Mouse (Mus musculus) liver, embryonic 11.5 days (tissue): ENCODE results near the gene Slc16a11. TPM values are rescaled to one million over a fixed set of nuclear protein-coding genes. Genes with fewer than 3 reads are reported as not detected.

ENCODE experiments used
- ATAC-seq: fragments of 200-750 bp; cut with Nextera tagmentation; replicated peaks from 2 replicates; pipeline ENCODE4 v1.8.0; 2017; ENCODE audit warnings: moderate number of reproducible peaks, mild to moderate bottlenecking, moderate TSS enrichment, moderate library complexity; ENCODE audit not compliant: low FRiP score
- DNase-seq: peaks from one replicate; pipeline ENCODE4 v3.0.0-alpha.2; 2017; ENCODE audit warnings: low spot score
- H3K27ac ChIP-seq: fragments of 300-500 bp; sonication (generic); 2 replicates; pipeline ENCODE4 v1.5.1; 2014; ENCODE audit warnings: mild to moderate bottlenecking, low read depth, low read length, control low read depth
- H3K27me3 ChIP-seq: fragments of 300-500 bp; sonication (generic); replicated peaks from 2 replicates; pipeline ENCODE4 v1.6.1; 2014; ENCODE audit warnings: low read length, mixed read lengths; ENCODE audit not compliant: control insufficient read depth, insufficient read depth
- H3K36me3 ChIP-seq: fragments of 300-500 bp; sonication (generic); 2 replicates; pipeline ENCODE4 v1.6.1; 2014; ENCODE audit warnings: mild to moderate bottlenecking, low read length, moderate library complexity, mixed read lengths; ENCODE audit not compliant: control insufficient read depth, insufficient read depth
- H3K4me1 ChIP-seq: fragments of 300-500 bp; sonication (generic); replicated peaks from 2 replicates; pipeline ENCODE4 v1.6.1; 2014; ENCODE audit warnings: low read length, mixed read lengths; ENCODE audit not compliant: control insufficient read depth, insufficient read depth
- H3K4me2 ChIP-seq: fragments of 300-500 bp; sonication (generic); 2 replicates; pipeline ENCODE4 v1.6.1; 2014; ENCODE audit warnings: mild to moderate bottlenecking, control low read depth, moderate library complexity
- H3K4me3 ChIP-seq: fragments of 300-500 bp; sonication (generic); 2 replicates; pipeline ENCODE4 v1.5.1; 2014; ENCODE audit warnings: low read depth, low read length, control low read depth
- H3K9ac ChIP-seq: fragments of 300-500 bp; sonication (generic); 2 replicates; pipeline ENCODE4 v1.6.1; 2014; ENCODE audit warnings: low read depth, low read length, control low read depth
- H3K9me3 ChIP-seq: fragments of 300-500 bp; sonication (generic); 2 replicates; pipeline ENCODE4 v1.6.1; 2016; ENCODE audit warnings: low read length, inconsistent platforms, mixed read lengths; ENCODE audit not compliant: control insufficient read depth
- WGBS: fragments of 180-500 bp; shearing (Covaris S2); extraction: QIAGEN DNeasy Blood & Tissue Kit; methylation state at CpG from one replicate; pipeline ENCODE4 v1.1.7; 2014; 5-methylcytosine and 5-hydroxymethylcytosine counted together
- polyA plus RNA-seq: library from polyadenylated mRNA; unstranded; fragments of >200 nt; fragmentation: Nextera tagmentation; extraction: Ambion mirVana; gene quantifications from 2 replicates; pipeline ENCODE4 v1.2.1, GENCODE M21; 2014

Slc16a11 gene
- polyA plus RNA-seq, 1 experiment from 2014 or later: 0.75 TPM

DNA sequence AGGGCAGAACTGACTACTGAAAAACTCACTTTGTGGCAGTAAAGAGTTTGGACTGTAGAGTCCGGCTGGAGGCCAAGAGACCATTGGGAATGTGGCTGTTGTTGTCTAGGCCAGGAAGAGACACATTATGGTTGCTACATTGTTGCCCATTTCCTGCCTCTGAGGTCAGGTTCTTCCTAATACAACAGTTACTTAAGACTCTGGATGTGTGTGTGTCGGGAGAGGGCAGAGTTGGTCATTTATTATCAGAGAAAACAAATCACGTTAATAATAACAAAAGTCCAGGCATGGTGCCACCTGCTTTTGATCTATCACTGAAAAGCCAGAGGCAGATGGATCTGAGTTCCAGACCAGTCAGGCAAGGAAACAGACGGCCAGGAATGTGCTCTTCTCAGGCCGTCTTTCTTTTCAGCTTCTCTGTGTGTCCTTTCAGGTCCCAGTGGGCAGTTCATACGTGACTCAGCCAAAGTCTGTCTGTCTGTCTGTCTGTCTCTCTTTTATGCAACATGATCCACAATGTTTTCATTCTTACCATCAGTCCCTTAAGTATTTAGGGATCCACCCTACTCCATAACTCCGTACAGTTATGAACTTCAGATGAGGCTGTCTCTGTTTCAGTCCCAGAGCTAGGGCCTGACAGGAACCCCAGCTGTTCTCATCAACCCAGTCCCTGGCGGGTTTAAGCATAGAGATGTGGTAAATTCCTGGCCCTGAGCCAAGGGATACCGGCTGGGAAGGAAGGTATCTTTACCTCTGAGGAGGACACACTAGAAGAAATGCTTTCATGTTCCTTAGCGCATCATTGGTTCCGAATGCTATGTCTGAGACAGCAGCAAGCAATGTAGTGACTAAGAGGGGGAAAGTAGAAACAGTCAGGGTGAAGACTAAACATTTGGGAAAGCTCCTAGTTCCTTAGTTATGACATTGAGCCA is 18.9 kb upstream of the Slc16a11 start:
- Histone ChIP-seq H3K4me2 (no peak overlapping the region), H3K9ac (no peak overlapping the region), H3K4me3 (no peak overlapping the region), H3K27me3 (no peaks in the 10 kb centered on the region), H3K9me3 (no peaks in the 10 kb centered on the region), H3K27ac (no peak overlapping the region), H3K36me3 (no peaks in the 10 kb centered on the region), H3K4me1 (no peaks in the 10 kb centered on the region)
- ATAC-seq (no peak), DNase-seq (no peak)
- WGBS: 65% methylated on average over 11 of the region's 11 CpGs

DNA sequence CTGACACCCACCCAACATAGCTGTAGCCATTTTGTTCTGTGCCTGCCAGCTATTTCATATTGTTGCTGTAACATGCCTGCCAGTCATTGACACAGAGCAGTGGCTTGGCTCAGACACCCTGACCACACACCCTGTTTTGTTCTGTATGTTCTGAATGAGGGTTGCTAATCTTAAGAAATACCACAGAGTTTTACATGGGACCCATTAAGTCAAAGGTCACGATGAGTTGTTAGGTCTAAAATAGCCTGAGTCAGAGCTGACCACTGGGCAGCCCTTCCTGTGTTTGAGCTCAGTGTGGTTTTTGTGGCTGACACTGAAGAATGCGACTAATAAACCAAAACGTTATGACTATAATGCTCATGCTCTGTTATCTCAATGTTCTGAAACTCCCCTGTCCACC is 14.2 kb upstream of the Slc16a11 start:
- H3K27ac ChIP-seq: no peak overlapping the region
- no peak overlapping the region for H3K4me3 ChIP-seq
- no peaks in the 10 kb centered on the region for H3K4me1 ChIP-seq
- no peak overlapping the region for H3K9ac ChIP-seq
- 44% methylated on average over 3 of the region's 3 CpGs for WGBS
- H3K27me3 ChIP-seq: no peaks in the 10 kb centered on the region; the same call in 1 of the 2 replicates
- DNase-seq (no peak), ATAC-seq (no peak)
- H3K9me3 ChIP-seq: no peaks in the 10 kb centered on the region
- H3K4me2 ChIP-seq: no peak overlapping the region
- H3K36me3 ChIP-seq: no peaks in the 10 kb centered on the region

DNA sequence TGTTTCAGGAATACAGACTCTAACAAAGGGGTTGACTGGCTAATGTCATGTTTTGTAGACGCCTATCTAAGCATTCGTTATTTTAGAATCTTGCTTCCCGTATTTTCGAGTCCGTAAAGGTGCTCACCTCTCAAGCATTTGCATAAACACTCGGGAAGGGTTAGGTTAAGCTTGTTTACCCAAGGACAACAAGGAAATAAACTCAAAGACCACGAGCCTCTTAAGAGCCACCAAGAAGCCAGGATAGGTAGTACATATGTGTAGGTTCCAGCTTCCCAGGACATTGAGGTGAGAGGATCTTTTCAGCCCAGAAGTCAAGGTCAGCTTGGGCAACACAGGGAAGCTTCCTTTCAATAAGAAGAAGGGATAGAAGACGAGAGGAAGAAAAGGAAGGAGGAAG is 13.4 kb upstream of the Slc16a11 start:
- H3K4me3 ChIP-seq: no peak overlapping the region
- no peak overlapping the region for H3K9ac ChIP-seq
- no peaks in the 10 kb centered on the region; the same call in 1 of the 2 replicates for H3K27me3 ChIP-seq
- WGBS: 74% methylated on average over 8 of the region's 8 CpGs
- H3K4me1 ChIP-seq: no peaks in the 10 kb centered on the region
- H3K4me2 ChIP-seq: no peak overlapping the region
- DNase-seq: no peak
- H3K36me3 ChIP-seq: no peaks in the 10 kb centered on the region
- H3K27ac ChIP-seq: no peak overlapping the region
- H3K9me3 ChIP-seq: no peaks in the 10 kb centered on the region
- ATAC-seq: no peak

DNA sequence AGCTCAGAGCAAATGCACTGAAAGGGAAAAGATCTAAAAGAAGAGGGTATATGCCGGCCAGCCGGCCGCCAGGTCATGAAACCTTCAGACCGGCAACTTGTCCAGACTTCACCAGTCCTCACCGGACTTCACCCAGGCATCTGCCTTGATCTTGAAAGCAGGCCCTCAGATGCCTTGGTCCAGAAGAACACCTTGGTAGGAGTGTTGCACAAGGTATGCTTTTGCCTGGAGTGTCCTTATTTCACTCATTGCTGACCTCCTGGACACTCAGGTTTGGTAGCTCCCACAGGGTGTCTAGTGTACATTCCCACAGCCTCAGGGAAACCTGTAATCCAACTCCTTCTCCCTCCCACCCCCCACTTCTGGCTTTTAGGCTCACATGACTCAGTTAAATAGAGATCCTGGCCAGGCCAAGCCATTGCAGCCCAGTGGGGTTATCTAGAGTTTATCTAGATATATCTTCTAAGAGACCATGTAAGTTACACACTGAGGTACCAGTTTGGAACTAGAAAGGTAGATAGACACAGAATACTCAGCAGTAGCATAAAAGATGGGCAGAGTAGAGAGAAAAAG is 12.4 kb upstream of the Slc16a11 start:
- DNase-seq: no peak
- Histone ChIP-seq H3K4me1 (no peaks in the 10 kb centered on the region), H3K9me3 (no peaks in the 10 kb centered on the region), H3K4me2 (no peak overlapping the region), H3K27me3 (no peaks in the 10 kb centered on the region; the same call in 1 of the 2 replicates), H3K36me3 (no peaks in the 10 kb centered on the region), H3K27ac (no peak overlapping the region), H3K9ac (no peak overlapping the region), H3K4me3 (no peak overlapping the region)
- ATAC-seq: no peak
- WGBS: 80% methylated on average over 5 of the region's 5 CpGs

DNA sequence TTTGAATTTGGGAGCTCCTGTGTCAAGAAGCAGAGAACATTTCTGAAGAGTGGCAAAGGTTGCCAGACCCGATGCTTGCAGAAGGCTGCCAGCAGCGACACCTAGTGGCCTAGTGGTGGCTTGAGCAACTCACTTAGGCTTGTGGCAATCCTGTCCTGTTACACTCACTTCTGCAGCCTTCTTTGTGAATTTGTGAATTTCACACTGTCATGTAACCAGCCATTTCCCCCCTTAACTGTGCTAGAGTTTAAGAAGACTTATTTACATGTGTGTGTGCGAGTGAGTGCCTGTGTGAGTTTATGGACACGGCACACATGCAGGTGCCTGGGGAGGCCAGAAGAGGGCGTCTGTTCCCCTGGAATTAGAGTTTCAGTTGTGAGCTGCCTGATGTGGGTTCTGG is 10.9 kb upstream of the Slc16a11 start:
- H3K4me1 ChIP-seq: no peaks in the 10 kb centered on the region
- H3K27ac ChIP-seq: no peak overlapping the region
- H3K4me3 ChIP-seq: no peak overlapping the region
- DNase-seq: peak; percentile 68
- no peak overlapping the region for H3K9ac ChIP-seq
- H3K27me3 ChIP-seq: peaks cover 2% of the 10 kb centered on the region; the same call in 1 of the 2 replicates
- WGBS: 37% methylated on average over 5 of the region's 5 CpGs
- H3K9me3 ChIP-seq: no peaks in the 10 kb centered on the region
- H3K4me2 ChIP-seq: no peak overlapping the region
- H3K36me3 ChIP-seq: no peaks in the 10 kb centered on the region
- ATAC-seq: no peak

DNA sequence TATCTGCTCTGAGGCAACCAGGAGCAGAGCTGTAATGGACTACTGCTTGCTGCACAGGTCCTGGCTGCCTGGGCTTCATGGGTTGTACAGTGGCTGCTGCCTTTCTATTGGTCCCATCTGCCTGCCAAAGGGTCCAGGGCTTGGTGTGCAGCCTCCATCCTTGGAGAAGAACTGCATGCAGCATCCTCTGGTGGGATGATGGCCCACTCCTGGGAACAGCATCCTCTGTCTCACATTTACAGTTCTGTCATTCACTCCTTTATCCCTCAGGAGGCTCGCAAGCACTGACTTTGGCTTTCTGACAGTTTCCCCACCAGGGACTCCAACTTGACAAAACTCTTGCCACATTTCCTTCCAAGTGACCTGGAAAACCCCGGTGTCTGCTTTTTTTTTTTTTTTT is 5.8 kb upstream of the Slc16a11 start:
- DNase-seq (no peak), ATAC-seq (no peak)
- Histone ChIP-seq H3K27ac (no peak overlapping the region), H3K27me3 (peaks cover 2% of the 10 kb centered on the region; the same call in 1 of the 2 replicates), H3K9me3 (no peaks in the 10 kb centered on the region), H3K36me3 (no peaks in the 10 kb centered on the region), H3K4me1 (no peaks in the 10 kb centered on the region), H3K9ac (no peak overlapping the region), H3K4me2 (no peak overlapping the region), H3K4me3 (no peak overlapping the region)
- WGBS: 75% methylated on average over 2 of the region's 2 CpGs

DNA sequence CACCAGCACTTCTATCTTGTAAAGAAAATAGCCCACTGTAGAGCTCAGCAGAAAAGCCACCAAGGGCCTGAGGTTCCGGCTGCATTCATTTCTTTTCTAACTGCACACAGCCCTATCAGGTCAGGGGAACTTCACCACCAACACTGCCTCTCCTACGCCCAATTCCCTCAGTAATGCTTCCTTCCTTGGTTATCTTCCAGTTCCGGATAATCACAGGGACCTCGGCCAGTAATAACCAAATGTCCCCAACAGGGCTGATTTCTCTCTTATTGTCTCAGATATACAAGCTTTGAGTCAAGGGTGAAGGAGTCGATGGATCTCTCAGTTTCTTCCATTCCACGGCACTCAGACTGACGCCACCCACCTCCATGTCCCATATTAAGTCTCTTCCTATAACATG is 5.3 kb upstream of the Slc16a11 start:
- Histone ChIP-seq H3K4me1 (no peaks in the 10 kb centered on the region), H3K4me2 (no peak overlapping the region), H3K27ac (no peak overlapping the region), H3K9ac (no peak overlapping the region), H3K9me3 (no peaks in the 10 kb centered on the region), H3K4me3 (no peak overlapping the region), H3K36me3 (no peaks in the 10 kb centered on the region), H3K27me3 (peaks cover 2% of the 10 kb centered on the region; the same call in 1 of the 2 replicates)
- ATAC-seq (no peak), DNase-seq (no peak)
- WGBS: 74% methylated on average over 7 of the region's 7 CpGs

DNA sequence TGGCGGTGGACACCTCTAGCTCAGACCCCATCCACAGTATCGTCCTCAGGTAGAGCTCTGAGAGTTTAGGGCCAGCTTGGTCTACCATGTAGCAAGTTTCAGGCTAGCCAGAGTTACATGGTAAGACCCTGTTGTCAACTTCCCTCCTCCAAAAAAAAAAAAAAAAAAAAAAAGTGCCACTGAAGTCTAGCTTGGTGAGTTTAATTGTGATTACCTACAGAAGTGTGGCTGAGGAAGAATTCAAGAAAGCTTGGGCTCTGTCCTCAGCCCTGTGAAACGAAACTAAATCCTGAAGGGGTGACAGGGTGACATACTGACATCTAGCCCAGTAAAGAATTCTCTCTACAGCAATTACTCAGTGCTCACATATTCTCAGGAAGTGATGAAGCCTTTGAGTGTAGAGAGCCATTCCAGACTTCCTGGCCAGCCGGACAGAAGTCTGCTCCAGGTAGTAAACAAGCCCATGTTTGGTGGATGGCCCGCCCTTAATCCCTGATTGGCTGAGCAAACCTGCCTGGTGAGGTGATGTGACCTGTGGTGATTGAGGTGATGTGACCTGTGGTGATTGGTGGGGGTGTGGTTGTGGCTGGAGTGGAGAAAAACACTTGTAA is 3.7 kb upstream of the Slc16a11 start:
- no peak for ATAC-seq

More for the DNA sequence above, 3.7 kb upstream of the Slc16a11 start:
- Histone ChIP-seq H3K36me3 (no peaks in the 10 kb centered on the region), H3K27ac (no peak overlapping the region), H3K9me3 (no peaks in the 10 kb centered on the region), H3K4me2 (no peak overlapping the region), H3K4me3 (no peak overlapping the region), H3K4me1 (0 out of 2 replicates have a peak, but pooled peaks cover 3% of the 10 kb centered on the region), H3K27me3 (peaks cover 14% of the 10 kb centered on the region), H3K9ac (no peak overlapping the region)
- 73% methylated on average over 5 of the region's 5 CpGs for WGBS
- no peak for DNase-seq
